Mouse (Mus musculus) left cerebral cortex, postnatal 14 days (tissue): ENCODE measurements around the gene Exoc6b. TPM values are rescaled to one million over a fixed set of nuclear protein-coding genes. Genes with fewer than 3 reads are reported as not detected.

Source experiments
- DNase-seq, 2 experiments: peaks; one replicate each; pipeline ENCODE4 v3.0.0; 2021 to 2022; ENCODE audit warnings: low spot score in 2 of 2, mixed read lengths in 1 of 2
- intact Hi-C: fragments of 180-260 bp; cut with DNase I; formaldehyde crosslinking; loops from one replicate; pipeline ENCODE4 v1.15.1; 2025
- total RNA-seq, 2 experiments: library from RNA; stranded (reverse); gene quantifications; 2 replicates each; pipeline ENCODE4 v1.2.3; 2021

The Exoc6b gene
- total RNA-seq, 2 experiments from 2014 or later, result 66.5 to 67.3 TPM

DNA sequence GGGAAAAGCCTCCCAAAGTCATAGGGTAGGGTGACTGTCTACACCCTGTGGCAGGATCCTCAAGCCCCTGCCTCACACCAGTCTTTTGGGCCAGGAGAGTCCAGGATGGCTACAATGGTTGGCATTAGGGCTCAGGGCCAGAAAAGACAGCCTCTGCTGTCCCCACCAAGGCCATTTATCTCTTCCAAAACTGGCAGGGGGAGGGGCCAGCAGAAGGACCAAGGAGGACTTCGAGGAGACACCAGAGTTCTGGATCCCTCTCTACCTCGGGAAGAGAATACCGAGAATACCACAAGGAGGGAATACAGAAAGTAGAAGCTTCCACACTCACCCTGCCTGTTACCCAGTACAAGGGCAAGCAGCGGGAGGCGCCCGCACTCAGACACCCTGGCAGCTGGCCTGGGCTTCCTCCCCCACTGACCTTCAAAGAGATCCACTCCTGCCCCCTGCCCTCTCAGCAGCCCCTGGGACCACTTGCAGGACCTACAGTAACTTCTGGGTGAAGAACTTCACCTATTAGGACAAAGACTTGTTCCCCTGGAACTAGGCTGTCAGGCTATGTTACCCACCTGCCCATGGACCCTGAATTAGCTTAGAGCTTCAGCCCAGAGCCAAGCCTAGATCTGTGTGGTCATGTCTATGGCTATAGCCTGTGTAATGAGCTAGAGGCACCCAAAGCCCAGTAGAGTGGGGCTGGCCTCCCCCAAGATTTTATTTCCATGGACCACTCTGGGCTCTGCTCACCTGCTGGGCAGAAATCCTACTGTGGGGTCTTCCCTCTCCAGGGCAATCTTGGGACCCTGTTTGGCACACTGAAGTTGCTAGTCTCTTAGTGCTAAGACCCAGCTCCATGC, 488.1 kb downstream of the Exoc6b start:
- DNase-seq, result no peak
- intact Hi-C loops, result no loop called here

DNA sequence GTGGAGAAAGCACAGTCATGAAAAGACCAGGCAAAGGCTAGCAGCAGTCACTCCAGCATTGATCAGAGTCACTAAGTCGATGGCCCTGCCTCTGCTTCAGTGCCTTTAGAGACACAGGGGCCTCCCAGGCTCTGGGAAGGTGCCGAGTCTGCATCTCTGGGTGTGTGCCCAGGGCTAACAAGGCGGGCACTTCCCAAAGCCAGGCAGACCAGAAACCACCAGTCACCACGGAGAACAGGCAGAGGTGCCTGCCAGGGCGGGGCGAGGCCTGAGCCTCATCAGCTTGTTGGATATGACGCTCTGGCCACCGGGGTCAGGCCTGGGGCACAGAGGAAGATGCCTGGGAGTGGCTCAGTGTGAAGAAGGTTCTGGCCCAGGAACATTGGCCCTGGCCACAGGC, 489.8 kb downstream of the Exoc6b start:
- intact Hi-C loops, result no loop called here
- DNase-seq, result no peak

DNA sequence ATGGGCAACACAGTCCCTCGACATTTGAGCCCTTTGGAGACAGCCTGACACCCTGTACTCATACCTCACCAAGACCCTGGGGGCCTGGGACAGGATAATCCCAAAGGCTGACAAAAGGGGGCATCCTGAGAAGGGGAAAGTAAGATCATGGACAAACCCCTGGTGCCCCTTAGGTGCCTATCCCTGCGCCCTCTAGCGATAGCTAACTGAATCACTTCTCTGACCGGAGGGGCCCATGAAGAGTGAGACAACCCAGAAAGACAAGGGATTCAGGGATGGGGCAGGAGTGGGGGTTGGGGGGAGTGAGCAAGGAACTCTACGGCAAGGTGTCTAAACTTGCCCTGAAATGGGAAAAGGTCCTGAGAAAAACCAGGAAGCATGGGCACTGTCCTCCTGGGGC, 490.4 kb downstream of the Exoc6b start:
- no peak for DNase-seq
- intact Hi-C loops, result no loop called here

DNA sequence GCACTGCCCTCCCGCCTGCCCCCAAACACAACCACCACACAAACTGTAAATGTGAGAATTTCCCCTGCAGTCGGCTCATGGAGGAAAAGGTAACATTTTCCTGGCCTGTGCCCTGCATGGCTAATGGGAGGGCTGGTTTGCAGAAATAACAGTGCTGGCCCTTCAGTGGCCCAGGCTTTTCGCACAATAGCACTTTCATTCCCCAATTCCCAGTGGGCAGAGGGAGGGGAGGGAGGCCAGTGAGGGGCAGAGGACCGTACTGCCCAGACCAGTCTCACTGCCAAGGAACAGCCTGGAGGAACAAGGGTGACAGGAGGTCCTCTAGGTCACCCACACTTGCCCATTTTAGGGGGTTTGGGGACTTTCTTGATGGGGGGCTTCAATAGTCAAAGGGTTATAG, 491.4 kb downstream of the Exoc6b start:
- intact Hi-C loops, result no loop called here

DNA sequence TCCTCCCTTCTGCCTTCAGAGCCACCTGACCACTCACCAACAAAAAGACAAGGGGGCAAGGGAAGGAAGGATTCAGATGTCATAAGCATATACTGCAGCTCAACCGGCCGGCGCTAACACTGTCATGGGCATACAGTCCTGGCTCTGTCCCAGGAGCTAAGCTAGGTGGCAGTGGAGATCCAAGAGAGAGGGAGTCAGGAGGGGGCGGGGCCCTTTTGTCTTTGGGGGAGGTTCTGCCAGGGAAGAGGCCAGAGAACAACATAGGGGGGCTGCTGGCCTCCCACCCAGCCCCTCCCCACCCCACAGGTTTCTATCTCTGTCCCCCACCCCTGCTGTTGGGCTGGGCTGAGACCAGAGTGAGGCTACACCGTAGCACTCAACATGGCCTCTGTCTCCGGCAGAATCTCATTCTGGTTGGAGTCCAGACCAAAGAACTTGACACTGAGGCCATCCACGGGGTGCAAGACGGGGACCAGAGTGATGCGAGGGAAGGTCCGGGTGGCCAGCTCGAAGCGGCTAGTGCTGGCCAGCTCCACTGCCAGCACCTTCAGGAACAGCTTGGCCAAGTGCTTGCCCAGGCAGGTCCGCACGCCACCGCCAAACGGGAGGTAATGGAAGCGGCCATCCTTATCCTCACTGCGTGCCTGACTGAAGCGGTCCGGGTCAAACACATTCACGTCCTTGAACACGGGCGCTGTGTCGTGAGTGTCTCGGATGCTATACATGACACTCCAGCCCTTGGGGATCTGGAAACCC, 495.2 kb downstream of the Exoc6b start:
- no peak for DNase-seq
- intact Hi-C loops, result no loop called here

More for the DNA sequence above, 491.4 kb downstream of the Exoc6b start:
- no peak for DNase-seq

DNA sequence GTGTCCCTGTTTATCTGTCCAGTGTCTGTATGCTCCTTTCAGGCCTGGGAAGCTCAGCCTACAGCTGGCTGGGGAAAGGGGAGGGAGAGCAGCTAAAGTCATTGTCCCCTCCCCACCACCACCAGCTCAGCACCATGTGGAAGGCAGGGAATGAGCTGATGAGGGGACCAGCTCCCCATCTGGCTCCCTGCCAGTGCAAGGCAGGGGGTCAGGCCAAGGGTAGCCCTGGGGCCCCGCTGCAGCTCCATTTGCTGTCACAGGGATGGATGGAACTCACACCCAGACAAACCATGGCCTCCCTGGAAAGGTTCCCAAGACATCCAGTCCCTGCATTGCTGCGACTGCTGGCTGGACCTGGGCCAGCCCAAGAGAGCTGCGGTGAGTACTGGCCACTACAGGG, 499.3 kb downstream of the Exoc6b start:
- DNase-seq, result no peak
- intact Hi-C loops, result no loop called here

DNA sequence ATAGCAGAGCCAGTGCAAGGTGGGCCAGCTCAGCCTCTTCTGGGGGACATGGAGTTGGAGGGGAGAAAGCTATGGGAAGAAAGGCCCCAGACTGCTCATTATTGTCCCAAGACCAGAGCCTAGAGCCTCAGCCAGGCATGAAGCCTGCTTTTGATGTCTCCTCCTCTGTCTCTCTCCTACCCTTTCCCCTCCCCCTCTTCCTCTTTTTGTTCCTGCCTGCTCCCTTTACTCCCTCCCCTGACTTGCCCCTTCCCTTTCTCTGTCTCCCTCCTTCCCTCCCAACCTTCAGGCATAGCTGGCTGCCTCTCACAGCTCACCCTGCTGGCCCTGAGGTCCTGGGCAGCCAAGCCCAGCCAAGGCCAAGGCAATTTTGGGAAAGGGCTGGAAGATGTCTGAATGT, 499.7 kb downstream of the Exoc6b start:
- intact Hi-C loops, result no loop called here
- DNase-seq, result no peak

DNA sequence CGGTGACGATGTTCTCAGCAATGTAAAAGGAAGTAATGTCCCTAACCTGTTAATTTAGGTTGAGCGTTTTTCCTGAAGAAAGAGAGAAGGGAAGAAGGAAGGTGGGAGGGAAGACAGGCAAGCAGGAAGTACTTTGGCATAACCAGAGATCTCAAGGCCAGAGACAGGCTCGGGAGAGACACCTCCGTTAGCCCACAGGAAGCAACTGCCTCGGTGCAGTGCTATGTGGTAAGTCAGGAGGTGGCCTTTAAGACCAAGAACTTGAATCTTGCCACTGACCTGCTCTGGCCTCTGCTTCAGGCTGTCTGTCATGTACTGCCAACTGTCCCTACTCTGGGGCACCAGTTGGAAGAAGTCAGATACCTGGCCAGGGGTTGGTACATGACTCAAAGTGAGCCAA, 500.4 kb downstream of the Exoc6b start:
- intact Hi-C loops, result no loop called here
- no peak for DNase-seq

Other genes starting within 250 kb of the Exoc6b start
- 10 to 100 TPM; 35.5 to 37.2 TPM for gene Spr, start 68.3 kb upstream of the Exoc6b start, total RNA-seq
- gene Emx1, start 117.9 kb upstream of the Exoc6b start, total RNA-seq, result 10 to 100 TPM; 39.9 to 41.6 TPM